11 mouse cellular contexts compared by ENCODE assay signal in genomic region chr2:83739461-83740124, GRCm38 (mm10). TPM values are rescaled to one million over a fixed set of nuclear protein-coding genes. Genes with fewer than 3 reads are reported as not detected.
A peak's percentile ranks its signal among the peaks of the same experiment; 100 is the strongest.
DNase-seq lines count a peak whose midpoint lies in the region; ATAC-seq and TF ChIP-seq lines count a peak whose summit lies in the region.
"Had no signal": no experiment of that assay in that cellular context is flagged by ENCODE, and none has a peak within 500 bp of the region (broad histone marks: within the 10 kb centered on the region; RNA-seq: fewer than 3 reads in every experiment).

No protein-coding gene starts in this region.

- ATAC-seq in frontal cortex, adult (ENCODE audit: low TSS enrichment) = peak; percentile 47
- no peak for ATAC-seq in neural tube, embryonic 15.5 days (ENCODE audit: low FRiP score)
- ATAC-seq: activated CD4-positive, CD25-positive, alpha-beta regulatory T cell, adult 4 months had no signal

- H3K9ac ChIP-seq in neural tube, embryonic 15.5 days (replicated peaks) = no peak overlapping the region

- H3K27ac ChIP-seq in layer of hippocampus, adult 2 months = peak overlapping the region; percentile 28
- H3K27ac ChIP-seq in cortical plate, adult 2 months (ENCODE audit: insufficient read depth, low read length) = peak overlapping the region; percentile 87
- H3K27ac ChIP-seq in neural tube, embryonic 15.5 days (replicated peaks) = 0 out of 2 replicates have a peak overlapping the region, but pooled peaks have one; percentile 9

- no peak for TF ChIP-seq CTCF in layer of hippocampus, adult 2 months (conservative IDR thresholded peaks at IDR 0.05)
- TF ChIP-seq CTCF in cortical plate, adult 2 months (IDR thresholded peaks at IDR 0.05; ENCODE audit: extremely low read depth, insufficient read depth, low read length) = no peak

- no peak overlapping the region for H3K4me3 ChIP-seq in layer of hippocampus, adult 2 months
- H3K4me3 ChIP-seq in cortical plate, adult 2 months (ENCODE audit: insufficient read depth, low read length) = no peak overlapping the region
- no peak overlapping the region for H3K4me3 ChIP-seq in neural tube, embryonic 15.5 days (replicated peaks)

- no peaks in the 10 kb centered on the region for H3K27me3 ChIP-seq in neural tube, embryonic 15.5 days (replicated peaks)

- H3K36me3 ChIP-seq in neural tube, embryonic 15.5 days = no peaks in the 10 kb centered on the region

- no peak for TF ChIP-seq POLR2A in cortical plate, adult 2 months (IDR thresholded peaks at IDR 0.05; ENCODE audit: extremely low read depth, insufficient read depth, low read length)

- DNase-seq in frontal cortex, postnatal 10 days (ENCODE audit: low spot score in 2 of 2) = no peak
- DNase-seq in layer of hippocampus, adult 2 months (ENCODE audit: low spot score in 2 of 2) = no peak
- no peak for DNase-seq in layer of hippocampus, adult 9-11 months
- DNase-seq in thymus, postnatal 10 days (ENCODE audit: low spot score in 2 of 2) = no peak
- DNase-seq in cerebellum, adult 11-12 months = no peak
- DNase-seq: gastrocnemius, postnatal 36 days; midbrain, embryonic 14.5 days had no signal

- WGBS in neural tube, embryonic 15.5 days = 67% methylated on average over 9 of the region's 9 CpGs

- peaks cover 13% of the 10 kb centered on the region for H3K4me1 ChIP-seq in cortical plate, adult 2 months (ENCODE audit: control insufficient read depth, insufficient read depth, low read length)
- H3K4me1 ChIP-seq in neural tube, embryonic 15.5 days = peaks cover 10% of the 10 kb centered on the region

- H3K4me2 ChIP-seq in neural tube, embryonic 15.5 days = no peak overlapping the region

- no peaks in the 10 kb centered on the region for H3K9me3 ChIP-seq in neural tube, embryonic 15.5 days (replicated peaks)

RNA-seq across cellular contexts. Expression of gene Itgav, which starts 15.4 kb away (rescaled TPM):
- 10 to 100 TPM; 68.7 to 69.5 TPM for total RNA-seq in layer of hippocampus, adult 2 months (2021)
- 88.7 and 97.2 TPM in 2 replicates for polyA plus RNA-seq in cortical plate, adult 2 months (2012; rRNA removed)
- 29.1 and 29.8 TPM in 2 replicates for polyA plus RNA-seq in neural tube, embryonic 15.5 days (2015; fragmentation: Nextera tagmentation; extraction: Ambion mirVana)

Comparison
In these comparisons a context has a peak if more than half of its experiments do, and no peak if none do; other contexts are left out.
1. H3K27ac ChIP-seq: peak in every context shown above with its lines; median percentile 87 in cortical plate, adult 2 months; 28 in layer of hippocampus, adult 2 months; 9 in neural tube, embryonic 15.5 days.